Mouse (Mus musculus) midbrain, embryonic 14.5 days (tissue): ENCODE data around the gene Aoc1. TPM values are rescaled to one million over a fixed set of nuclear protein-coding genes. Genes with fewer than 3 reads are reported as not detected.
"Not testable (repeated sequence)": the region's sequence is repeated elsewhere in the genome, so short reads cannot be mapped to it uniquely, and the experiment has no call there.

Experiments used
- ATAC-seq: fragments of 200-750 bp; cut with Nextera tagmentation; 2 replicates; pipeline ENCODE4 v1.8.0; 2017; ENCODE audit warnings: moderate number of reproducible peaks, moderate library complexity; ENCODE audit not compliant: low FRiP score, low TSS enrichment
- DNase-seq: peaks from one replicate; pipeline ENCODE4 v3.0.0-alpha.2; 2015
- H3K27ac ChIP-seq: fragments of 300-500 bp; sonication (generic); replicated peaks from 2 replicates; pipeline ENCODE4 v1.5.1; 2014; ENCODE audit warnings: mild to moderate bottlenecking, low read depth, low read length, moderate library complexity
- H3K27me3 ChIP-seq: fragments of 300-500 bp; sonication (generic); 2 replicates; pipeline ENCODE4 v1.6.1; 2014; ENCODE audit warnings: low read length, control low read depth, mixed read lengths; ENCODE audit not compliant: control insufficient read depth, insufficient read depth
- H3K36me3 ChIP-seq: fragments of 300-500 bp; sonication (generic); 2 replicates; pipeline ENCODE4 v1.6.1; 2014; ENCODE audit warnings: low read length, control low read depth; ENCODE audit not compliant: control insufficient read depth, insufficient read depth
- H3K4me1 ChIP-seq: fragments of 300-500 bp; sonication (generic); 2 replicates; pipeline ENCODE4 v1.6.1; 2014; ENCODE audit warnings: mild to moderate bottlenecking, antibody characterized with exemption, low read length, control low read depth; ENCODE audit not compliant: control insufficient read depth, insufficient read depth
- H3K4me2 ChIP-seq: fragments of 300-500 bp; sonication (generic); 2 replicates; pipeline ENCODE4 v1.6.1; 2014; ENCODE audit warnings: mild to moderate bottlenecking, low read length, moderate library complexity
- H3K4me3 ChIP-seq: fragments of 300-500 bp; sonication (generic); replicated peaks from 2 replicates; pipeline ENCODE4 v1.5.1; 2014; ENCODE audit warnings: low read depth, low read length
- H3K9ac ChIP-seq: fragments of 300-500 bp; sonication (generic); replicated peaks from 2 replicates; pipeline ENCODE4 v1.6.1; 2014; ENCODE audit warnings: mild to moderate bottlenecking, low read length, moderate library complexity
- H3K9me3 ChIP-seq: fragments of 300-500 bp; sonication (generic); 2 replicates; pipeline ENCODE4 v1.6.1; 2016; ENCODE audit warnings: low read length, control low read depth, mixed read lengths; ENCODE audit not compliant: control insufficient read depth
- WGBS: fragments of 180-500 bp; shearing (Covaris S2); extraction: QIAGEN DNeasy Blood & Tissue Kit; methylation state at CpG from one replicate; pipeline ENCODE4 v1.1.7; 2014; 5-methylcytosine and 5-hydroxymethylcytosine counted together
- polyA plus RNA-seq: library from polyadenylated mRNA; unstranded; fragments of >200 nt; fragmentation: Nextera tagmentation; extraction: Ambion mirVana; gene quantifications from 2 replicates; pipeline ENCODE4 v1.2.1, GENCODE M21; 2014

Gene Aoc1
- polyA plus RNA-seq, 1 experiment from 2014 or later, result not detected

GRCm38 (mm10) chr6:48894938-48895818, 22.5 kb downstream of the Aoc1 start:
- DNase-seq (no peak), ATAC-seq (no peak)

GRCm38 (mm10) chr6:48895941-48896340, 23.2 kb downstream of the Aoc1 start:
- H3K9me3 ChIP-seq, result no peaks in the 10 kb centered on the region
- DNase-seq, result no peak
- no peak for ATAC-seq
- no peaks in the 10 kb centered on the region for H3K27me3 ChIP-seq
- no peak overlapping the region for H3K4me2 ChIP-seq
- H3K4me1 ChIP-seq, result no peaks in the 10 kb centered on the region
- 85% methylated on average over 5 of the region's 5 CpGs for WGBS
- no peak overlapping the region for H3K4me3 ChIP-seq
- H3K27ac ChIP-seq, result no peak overlapping the region
- no peak overlapping the region for H3K9ac ChIP-seq
- no peaks in the 10 kb centered on the region for H3K36me3 ChIP-seq

More at GRCm38 (mm10) chr6:48894938-48895818, 22.5 kb downstream of the Aoc1 start:
- H3K4me1 ChIP-seq, result no peaks in the 10 kb centered on the region
- 92% methylated on average over 8 of the region's 8 CpGs for WGBS
- H3K27me3 ChIP-seq, result no peaks in the 10 kb centered on the region
- no peaks in the 10 kb centered on the region for H3K36me3 ChIP-seq
- no peak overlapping the region for H3K27ac ChIP-seq
- H3K4me2 ChIP-seq, result no peak overlapping the region
- no peak overlapping the region for H3K4me3 ChIP-seq
- H3K9me3 ChIP-seq, result no peaks in the 10 kb centered on the region
- H3K9ac ChIP-seq, result no peak overlapping the region

DNA sequence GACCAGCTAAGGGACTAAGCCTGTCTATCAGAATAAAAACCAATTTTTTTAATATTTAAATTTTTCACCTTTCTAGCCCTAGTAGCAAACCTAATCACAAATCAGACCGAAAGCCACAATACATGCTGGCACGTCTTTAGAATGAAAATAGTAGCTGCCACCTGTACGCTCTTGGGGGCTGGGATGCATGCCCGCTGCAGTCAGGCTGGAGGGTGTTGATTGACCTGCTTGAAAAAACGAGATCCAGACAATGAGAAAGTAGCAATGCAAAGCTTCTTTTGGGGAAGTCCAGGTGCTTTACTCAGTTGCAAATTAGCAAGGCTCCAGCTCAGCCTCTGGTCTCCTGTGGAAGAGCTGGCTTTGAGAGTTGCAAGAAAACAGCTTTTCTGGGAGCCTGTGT, 24.3 kb downstream of the Aoc1 start:
- no peak for DNase-seq
- Histone ChIP-seq H3K36me3 (no peaks in the 10 kb centered on the region), H3K4me3 (no peak overlapping the region), H3K27me3 (no peaks in the 10 kb centered on the region), H3K9ac (no peak overlapping the region), H3K4me1 (no peaks in the 10 kb centered on the region), H3K4me2 (no peak overlapping the region), H3K27ac (no peak overlapping the region), H3K9me3 (no peaks in the 10 kb centered on the region)
- 87% methylated on average over 5 of the region's 5 CpGs for WGBS
- no peak for ATAC-seq

DNA sequence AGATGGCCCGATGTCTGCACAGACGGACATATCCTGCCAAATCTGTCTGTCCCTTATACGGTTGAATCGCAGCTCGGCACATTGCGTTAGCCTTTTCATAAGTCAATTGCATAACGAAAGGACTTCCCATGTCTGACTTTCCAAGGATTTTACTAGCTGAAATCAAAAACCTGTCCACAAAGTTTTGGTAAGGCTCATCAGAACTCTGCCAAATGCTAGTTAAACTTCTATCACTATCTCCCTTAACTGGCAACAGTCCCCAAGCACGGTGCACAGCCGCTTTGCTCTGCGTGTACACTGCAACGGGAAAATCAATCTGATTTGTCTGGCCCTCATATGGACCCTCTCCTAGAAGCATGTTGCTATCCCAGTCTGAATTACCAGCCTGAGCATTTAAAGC, 28.6 kb downstream of the Aoc1 start:
- ATAC-seq, DNase-seq, H3K9ac ChIP-seq, H3K4me3 ChIP-seq, H3K4me1 ChIP-seq, H3K4me2 ChIP-seq, H3K9me3 ChIP-seq, H3K27ac ChIP-seq, H3K36me3 ChIP-seq, H3K27me3 ChIP-seq: not testable (repeated sequence)
- WGBS, result 95% methylated on average over 11 of the region's 11 CpGs

DNA sequence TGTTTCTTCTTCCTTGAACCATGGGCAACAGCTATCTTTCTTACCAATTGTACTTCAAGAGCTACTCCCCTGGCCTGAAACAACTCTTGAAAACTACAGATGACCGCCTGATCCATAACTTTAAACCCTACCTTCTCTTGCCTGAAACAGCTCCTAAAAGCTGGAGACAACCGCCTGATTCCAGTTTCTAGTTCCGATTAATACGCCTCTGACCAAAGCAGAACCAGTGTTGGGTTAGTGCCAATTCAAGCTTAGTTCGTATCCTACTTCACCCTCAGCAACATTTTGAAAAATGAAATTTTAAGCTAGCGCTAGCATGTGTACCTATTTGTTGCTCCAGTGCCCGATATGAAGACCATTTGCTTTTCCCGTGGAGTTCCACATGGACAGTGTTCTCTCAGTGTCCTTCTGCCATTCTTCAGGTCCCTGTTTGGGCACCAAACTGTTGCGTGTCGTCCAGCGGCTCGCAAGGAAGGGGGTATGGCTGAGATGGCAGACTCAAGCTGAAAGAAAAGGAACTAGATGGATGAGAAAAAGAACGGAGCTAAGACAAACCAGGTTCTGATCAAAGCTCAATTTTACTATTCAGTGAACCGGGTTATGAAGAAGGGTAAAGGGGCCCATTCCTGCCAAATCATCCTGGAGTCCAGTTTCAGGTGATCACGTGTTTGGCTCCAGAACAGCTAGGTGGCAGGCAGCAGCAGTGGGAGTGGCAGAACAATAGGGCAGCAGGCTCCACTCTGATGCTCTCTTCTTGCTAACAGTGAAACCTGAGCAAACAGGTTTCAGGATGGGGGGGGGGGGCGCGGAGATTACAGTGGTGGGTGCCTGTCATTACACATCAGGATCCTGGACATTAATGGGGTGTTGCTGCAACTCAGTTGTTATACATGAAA, 30.1 kb downstream of the Aoc1 start:
- ATAC-seq (no peak), DNase-seq (no peak)
- WGBS, result 89% methylated on average over 17 of the region's 17 CpGs
- no peak overlapping the region for H3K9ac ChIP-seq
- H3K27ac ChIP-seq, result no peak overlapping the region
- H3K4me3 ChIP-seq, result no peak overlapping the region
- no peaks in the 10 kb centered on the region for H3K9me3 ChIP-seq
- H3K36me3 ChIP-seq, result no peaks in the 10 kb centered on the region
- H3K4me1 ChIP-seq, result no peaks in the 10 kb centered on the region
- H3K4me2 ChIP-seq, result no peak overlapping the region
- H3K27me3 ChIP-seq, result no peaks in the 10 kb centered on the region

- ATAC-seq, result no peak
Observed at GRCm38 (mm10) chr6:48903437-48903836, 30.7 kb downstream of the Aoc1 start.

GRCm38 (mm10) chr6:48905606-48906005, 32.9 kb downstream of the Aoc1 start:
- Histone ChIP-seq H3K27ac (no peak overlapping the region), H3K9ac (no peak overlapping the region), H3K27me3 (no peaks in the 10 kb centered on the region), H3K4me2 (no peak overlapping the region), H3K4me3 (no peak overlapping the region), H3K4me1 (no peaks in the 10 kb centered on the region), H3K36me3 (no peaks in the 10 kb centered on the region), H3K9me3 (no peaks in the 10 kb centered on the region)
- no peak for ATAC-seq
- DNase-seq, result no peak
- WGBS, result 92% methylated on average over 13 of the region's 13 CpGs

More at GRCm38 (mm10) chr6:48903437-48903836, 30.7 kb downstream of the Aoc1 start:
- WGBS, result 76% methylated on average over 4 of the region's 4 CpGs
- H3K27me3 ChIP-seq, result no peaks in the 10 kb centered on the region
- no peak for DNase-seq
- no peaks in the 10 kb centered on the region for H3K9me3 ChIP-seq
- H3K4me2 ChIP-seq, result no peak overlapping the region
- no peak overlapping the region for H3K4me3 ChIP-seq
- H3K36me3 ChIP-seq, result no peaks in the 10 kb centered on the region
- no peak overlapping the region for H3K27ac ChIP-seq
- H3K9ac ChIP-seq, result no peak overlapping the region
- no peaks in the 10 kb centered on the region for H3K4me1 ChIP-seq

- no peaks in the 10 kb centered on the region for H3K9me3 ChIP-seq
- no peak for ATAC-seq
- H3K9ac ChIP-seq, result no peak overlapping the region
- 95% methylated on average over 14 of the region's 14 CpGs for WGBS
- H3K27me3 ChIP-seq, result no peaks in the 10 kb centered on the region
- H3K4me2 ChIP-seq, result no peak overlapping the region
- no peak overlapping the region for H3K27ac ChIP-seq
- no peak overlapping the region for H3K4me3 ChIP-seq
- no peaks in the 10 kb centered on the region for H3K4me1 ChIP-seq
- no peak for DNase-seq
- H3K36me3 ChIP-seq, result no peaks in the 10 kb centered on the region
Observed at GRCm38 (mm10) chr6:48906371-48906770, 33.7 kb downstream of the Aoc1 start.
